Mouse (Mus musculus) neutrophil, adult 59 days (primary cell): ENCODE measurements around the gene 9230104L09Rik. TPM values are rescaled to one million over a fixed set of nuclear protein-coding genes. Genes with fewer than 3 reads are reported as not detected.

Experiments
- total RNA-seq, 2 experiments: library from RNA; stranded (reverse); gene quantifications; 1 replicate in 1 of 2; 2 replicates in 1 of 2; pipeline ENCODE4 v1.2.4; 2023

9230104L09Rik gene
- not detected for total RNA-seq

GRCm38 (mm10) chr2:148864966-148865365 lies at the start of gene 9230104L09Rik:
Gene 9230104L09Rik (minus strand): TSS chr2:148865038.

DNA sequence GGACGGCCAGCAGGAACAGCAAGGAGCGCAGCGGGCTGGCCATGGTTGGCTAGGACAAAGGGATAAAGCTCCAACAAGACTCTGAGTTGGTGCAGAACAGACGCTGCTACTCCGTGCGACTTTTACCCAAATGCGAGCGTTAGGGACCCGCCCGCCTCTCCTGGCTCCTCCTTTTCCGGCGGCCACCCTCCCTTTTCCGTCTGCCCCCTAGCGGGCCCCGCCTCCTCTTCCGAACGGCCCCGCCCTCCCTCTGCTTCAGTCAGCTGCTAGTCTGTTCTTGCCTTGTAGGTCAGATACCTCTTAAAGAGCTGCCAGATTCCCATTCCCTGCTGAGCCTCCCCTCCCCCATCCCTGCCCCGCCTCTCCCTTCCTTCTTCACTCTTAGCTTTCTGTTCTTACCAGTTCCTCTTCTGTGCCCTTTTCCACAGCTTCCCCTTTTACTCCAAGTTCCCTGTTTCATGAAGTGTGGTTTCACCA lies 10.5 kb upstream of the 9230104L09Rik start, which contains the start of gene Cst3:
Gene Cst3, minus strand, starts transcription at position 358 of the 477 bp plus-strand sequence.

DNA sequence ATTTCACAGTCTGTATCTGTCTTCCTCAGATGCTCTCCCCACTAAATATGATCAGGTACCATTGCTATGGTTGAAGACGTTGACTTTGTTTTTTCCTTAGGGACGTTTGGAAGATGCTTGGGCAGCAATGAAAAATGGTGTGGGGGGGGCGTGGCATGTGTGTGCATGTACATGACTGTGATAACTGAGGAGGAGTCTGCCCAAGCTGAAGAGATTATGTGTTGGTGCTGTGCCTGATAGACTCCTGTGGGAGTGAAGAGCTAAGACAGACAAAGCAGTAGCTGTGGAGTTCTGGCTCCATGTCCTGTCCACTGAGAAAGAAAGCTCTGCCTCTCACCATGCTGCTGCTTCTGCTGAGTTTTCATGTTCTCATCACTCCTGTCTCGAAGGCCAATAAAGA lies 29.9 kb downstream of the 9230104L09Rik start, which contains the start of gene Cst9:
Gene Cst9, plus strand, starts transcription at position 236 of the 400 bp plus-strand sequence.

DNA sequence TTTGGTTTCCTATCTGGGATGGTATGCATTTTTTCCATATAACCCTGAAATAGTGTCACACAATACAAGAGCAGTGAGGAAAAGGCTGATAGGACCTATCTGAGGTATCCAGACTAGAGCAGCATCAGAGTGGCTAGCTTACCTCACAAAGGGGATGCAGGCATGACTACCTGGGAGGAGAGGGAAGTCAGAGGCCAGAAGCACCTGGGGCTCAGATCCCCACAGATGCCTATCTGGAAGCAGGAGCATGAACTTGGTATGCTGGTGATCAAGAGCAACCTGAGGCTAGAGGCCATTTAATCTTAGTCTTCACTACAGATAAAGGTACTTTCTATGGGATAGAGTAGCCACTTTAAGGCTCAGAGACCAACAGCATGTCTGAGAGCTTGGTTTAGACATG lies 44.9 kb downstream of the 9230104L09Rik start, which contains the start of gene Cst13:
Gene Cst13, plus strand, starts transcription at position 173 of the 400 bp plus-strand sequence.

GRCm38 (mm10) chr2:148798485-148798884 lies 66.4 kb downstream of the 9230104L09Rik start, which contains the start of gene Cst8:
Gene Cst8 (plus strand): TSS chr2:148798785.

Other genes with a start within 250 kb of the 9230104L09Rik start
- 10 to 100 TPM; 23.6 to 26.9 TPM for gene Nxt1, start 192.4 kb downstream of the 9230104L09Rik start, total RNA-seq
- 10 to 100 TPM; 14.7 to 15.3 TPM for gene Gzf1, start 184.0 kb downstream of the 9230104L09Rik start, total RNA-seq
- gene Napb, start 132.6 kb downstream of the 9230104L09Rik start, total RNA-seq = 1 to 10 TPM; 1.4 to 1.9 TPM
- not detected for gene Cstl1, start 114.7 kb downstream of the 9230104L09Rik start, total RNA-seq
- not detected for gene Cst11, start 93.5 kb downstream of the 9230104L09Rik start, total RNA-seq
- gene 8030411F24Rik, start 83.0 kb downstream of the 9230104L09Rik start, total RNA-seq = not detected
- not detected for gene Cst12, start 75.7 kb downstream of the 9230104L09Rik start, total RNA-seq
- gene Cst8, start 66.3 kb downstream of the 9230104L09Rik start, total RNA-seq = not detected
- gene Cst13, start 45.0 kb downstream of the 9230104L09Rik start, total RNA-seq = not detected
- not detected for gene Cst9, start 29.9 kb downstream of the 9230104L09Rik start, total RNA-seq
- 100 to 1,000 TPM; 582 to 646 TPM for gene Cst3, start 10.7 kb upstream of the 9230104L09Rik start, total RNA-seq
- gene Gm1330, start 138.2 kb upstream of the 9230104L09Rik start, total RNA-seq = not detected
- not detected for gene Gm10750, start 152.2 kb upstream of the 9230104L09Rik start, total RNA-seq